Mouse (Mus musculus): ENCODE data around the gene Senp3. TPM values are rescaled to one million over a fixed set of nuclear protein-coding genes. Genes with fewer than 3 reads are reported as not detected.

Gene Senp3
- total RNA-seq, 1 experiment from 2014 or later, result 67.5 TPM

Other genes starting within 250 kb of the Senp3 start
- gene Dnah2, start 133.0 kb downstream of the Senp3 start, total RNA-seq (2017), result 1.4 to 6.4 TPM (median 4.7 TPM) in 3 replicates
- 0.49 to 0.96 TPM in 2 of 3 replicates, not detected in the other for gene Efnb3, start 121.9 kb downstream of the Senp3 start, total RNA-seq (2017)
- 2.8 to 9.4 TPM (median 3.8 TPM) in 3 replicates for gene Wrap53, start 101.8 kb downstream of the Senp3 start, total RNA-seq (2017)
- 11.9 to 26.9 TPM (median 24.5 TPM) in 3 replicates for gene Trp53, start 101.7 kb downstream of the Senp3 start, total RNA-seq (2017)
- not detected in 3 replicates for gene Atp1b2, start 76.1 kb downstream of the Senp3 start, total RNA-seq (2017)
- gene Shbg, start 64.2 kb downstream of the Senp3 start, total RNA-seq (2017), result not detected in 3 replicates
- gene Sat2, start 60.1 kb downstream of the Senp3 start, total RNA-seq (2017), result 0.67 TPM in 1 of 3 replicates, not detected in the others
- gene Fxr2, start 49.1 kb downstream of the Senp3 start, total RNA-seq (2017), result 64.6 to 83.5 TPM (median 67.9 TPM) in 3 replicates
- 4.1 to 8.2 TPM in 2 of 3 replicates, not detected in the other for gene Sox15, start 26.8 kb downstream of the Senp3 start, total RNA-seq (2017)
- 32.9 to 56.3 TPM (median 49.2 TPM) in 3 replicates for gene Mpdu1, start 19.4 kb downstream of the Senp3 start, total RNA-seq (2017)
- 203 to 221 TPM (median 207 TPM) in 3 replicates for gene Cd68, start 15.9 kb downstream of the Senp3 start, total RNA-seq (2017)
- gene Eif4a1, start 9.7 kb downstream of the Senp3 start, total RNA-seq (2017), result 597 to 694 TPM (median 633 TPM) in 3 replicates
- gene Tnfsf13, start 3.7 kb upstream of the Senp3 start, total RNA-seq (2017), result 40.3 to 90.5 TPM (median 78.8 TPM) in 3 replicates
- 2.5 to 23.1 TPM (median 10.7 TPM) in 3 replicates for gene Tnfsf12, start 13.8 kb upstream of the Senp3 start, total RNA-seq (2017)
- gene Tnfsfm13, start 14.0 kb upstream of the Senp3 start, total RNA-seq (2017), result 23.9 to 50.5 TPM (median 24.3 TPM) in 3 replicates
- gene Polr2a, start 76.6 kb upstream of the Senp3 start, total RNA-seq (2017), result 21.5 to 120 TPM (median 48.7 TPM) in 3 replicates
- gene Slc35g3, start 79.9 kb upstream of the Senp3 start, total RNA-seq (2017), result not detected in 3 replicates
- gene Zbtb4, start 83.8 kb upstream of the Senp3 start, total RNA-seq (2017), result 6.6 to 23.7 TPM (median 7.7 TPM) in 3 replicates
- gene Chrnb1, start 113.9 kb upstream of the Senp3 start, total RNA-seq (2017), result 2.3 to 5.8 TPM (median 2.7 TPM) in 3 replicates
- gene Fgf11, start 119.8 kb upstream of the Senp3 start, total RNA-seq (2017), result 0.64 TPM in 1 of 3 replicates, not detected in the others
- gene Tmem102, start 123.5 kb upstream of the Senp3 start, total RNA-seq (2017), result not detected in 3 replicates
- gene Gm39566, start 133.2 kb upstream of the Senp3 start, total RNA-seq (2017), result not detected in 3 replicates
- 0.29 TPM in 1 of 3 replicates, not detected in the others for gene Spem2, start 136.4 kb upstream of the Senp3 start, total RNA-seq (2017)
- not detected in 3 replicates for gene Spem1, start 140.1 kb upstream of the Senp3 start, total RNA-seq (2017)
- gene Nlgn2, start 155.7 kb upstream of the Senp3 start, total RNA-seq (2017), result 0.10 to 0.29 TPM (median 0.11 TPM) in 3 replicates
- 35.3 to 85.7 TPM (median 75.7 TPM) in 3 replicates for gene Tmem256, start 156.4 kb upstream of the Senp3 start, total RNA-seq (2017)
- 0.53 to 3.8 TPM (median 2.8 TPM) in 3 replicates for gene Plscr3, start 164.3 kb upstream of the Senp3 start, total RNA-seq (2017)
- gene Tnk1, start 176.6 kb upstream of the Senp3 start, total RNA-seq (2017), result not detected in 3 replicates
- gene Tmem95, start 195.9 kb upstream of the Senp3 start, total RNA-seq (2017), result not detected in 3 replicates
- gene Kctd11, start 199.3 kb upstream of the Senp3 start, total RNA-seq (2017), result 1.6 to 9.9 TPM (median 2.5 TPM) in 3 replicates
- 83.6 to 201 TPM (median 84.0 TPM) in 3 replicates for gene Acap1, start 213.5 kb upstream of the Senp3 start, total RNA-seq (2017)
- 0.87 TPM in 1 of 3 replicates, not detected in the others for gene 2810408A11Rik, start 218.9 kb upstream of the Senp3 start, total RNA-seq (2017)
- gene Neurl4, start 219.0 kb upstream of the Senp3 start, total RNA-seq (2017), result 16.1 to 57.8 TPM (median 24.6 TPM) in 3 replicates
- gene Gps2, start 231.8 kb upstream of the Senp3 start, total RNA-seq (2017), result 85.4 to 110 TPM (median 101 TPM) in 3 replicates
- 255 to 299 TPM (median 276 TPM) in 3 replicates for gene Eif5a, start 239.9 kb upstream of the Senp3 start, total RNA-seq (2017)